Mouse (Mus musculus): Measurements from ENCODE around the gene Erbin.

Erbin gene

GRCm38 (mm10) chr13:103912351-103912750, 8.0 kb downstream of the Erbin start:
- DNase-seq (ENCODE audit: low read depth, low spot score): no peak

- no peak for DNase-seq (ENCODE audit: low read depth, low spot score)
Measured at GRCm38 (mm10) chr13:103910598-103910997, 9.7 kb downstream of the Erbin start.

GRCm38 (mm10) chr13:103909894-103910293, 10.4 kb downstream of the Erbin start:
- DNase-seq (ENCODE audit: low read depth, low spot score): no peak

- no peak for DNase-seq (ENCODE audit: low read depth, low spot score)
Measured at GRCm38 (mm10) chr13:103900015-103900414, 20.3 kb downstream of the Erbin start.

GRCm38 (mm10) chr13:103897606-103898005, 22.7 kb downstream of the Erbin start:
- no peak for DNase-seq (ENCODE audit: low read depth, low spot score)

GRCm38 (mm10) chr13:103893065-103893464, 27.2 kb downstream of the Erbin start:
- no peak for DNase-seq (ENCODE audit: low read depth, low spot score)

- DNase-seq (ENCODE audit: low read depth, low spot score): no peak
Measured at GRCm38 (mm10) chr13:103890038-103890437, 30.3 kb downstream of the Erbin start.

GRCm38 (mm10) chr13:103886503-103886902, 33.8 kb downstream of the Erbin start:
- no peak for DNase-seq (ENCODE audit: low read depth, low spot score)

GRCm38 (mm10) chr13:103881200-103881599, 39.1 kb downstream of the Erbin start:
- no peak for DNase-seq (ENCODE audit: low read depth, low spot score)

- DNase-seq (ENCODE audit: low read depth, low spot score): no peak
Measured at GRCm38 (mm10) chr13:103876743-103877142, 43.6 kb downstream of the Erbin start.

- DNase-seq (ENCODE audit: low read depth, low spot score): no peak
Measured at GRCm38 (mm10) chr13:103875823-103876514, 44.3 kb downstream of the Erbin start.

GRCm38 (mm10) chr13:103870786-103871185, 49.5 kb downstream of the Erbin start:
- no peak for DNase-seq (ENCODE audit: low read depth, low spot score)

GRCm38 (mm10) chr13:103870117-103870516, 50.2 kb downstream of the Erbin start:
- no peak for DNase-seq (ENCODE audit: low read depth, low spot score)

- DNase-seq (ENCODE audit: low read depth, low spot score): no peak
Measured at GRCm38 (mm10) chr13:103868875-103869274, 51.4 kb downstream of the Erbin start.

GRCm38 (mm10) chr13:103862041-103862440, 58.3 kb downstream of the Erbin start:
- no peak for DNase-seq (ENCODE audit: low read depth, low spot score)

GRCm38 (mm10) chr13:103859041-103859440, 61.3 kb downstream of the Erbin start:
- no peak for DNase-seq (ENCODE audit: low read depth, low spot score)

- no peak for DNase-seq (ENCODE audit: low read depth, low spot score)
Measured at GRCm38 (mm10) chr13:103847614-103848013, 72.7 kb downstream of the Erbin start.

GRCm38 (mm10) chr13:103841287-103842201, 78.8 kb downstream of the Erbin start:
- DNase-seq (ENCODE audit: low read depth, low spot score): no peak

GRCm38 (mm10) chr13:103838619-103839018, 81.7 kb downstream of the Erbin start:
- DNase-seq (ENCODE audit: low read depth, low spot score): peak; percentile 11

- no peak for DNase-seq (ENCODE audit: low read depth, low spot score)
Measured at GRCm38 (mm10) chr13:103829623-103830135, 90.6 kb downstream of the Erbin start.

GRCm38 (mm10) chr13:103822270-103822669, 98.0 kb downstream of the Erbin start:
- DNase-seq (ENCODE audit: low read depth, low spot score): no peak

- no peak for DNase-seq (ENCODE audit: low read depth, low spot score)
Measured at GRCm38 (mm10) chr13:103819377-103819776, 100.9 kb downstream of the Erbin start.

Data from ES-CJ7 (cell line).